Mouse (Mus musculus) spleen, adult 12 weeks (tissue): ENCODE results near the gene Slc25a48.

Experiments used
- DNase-seq: peaks from one replicate; pipeline ENCODE4 v3.0.0; 2022; ENCODE audit warnings: low spot score

The Slc25a48 gene

DNA sequence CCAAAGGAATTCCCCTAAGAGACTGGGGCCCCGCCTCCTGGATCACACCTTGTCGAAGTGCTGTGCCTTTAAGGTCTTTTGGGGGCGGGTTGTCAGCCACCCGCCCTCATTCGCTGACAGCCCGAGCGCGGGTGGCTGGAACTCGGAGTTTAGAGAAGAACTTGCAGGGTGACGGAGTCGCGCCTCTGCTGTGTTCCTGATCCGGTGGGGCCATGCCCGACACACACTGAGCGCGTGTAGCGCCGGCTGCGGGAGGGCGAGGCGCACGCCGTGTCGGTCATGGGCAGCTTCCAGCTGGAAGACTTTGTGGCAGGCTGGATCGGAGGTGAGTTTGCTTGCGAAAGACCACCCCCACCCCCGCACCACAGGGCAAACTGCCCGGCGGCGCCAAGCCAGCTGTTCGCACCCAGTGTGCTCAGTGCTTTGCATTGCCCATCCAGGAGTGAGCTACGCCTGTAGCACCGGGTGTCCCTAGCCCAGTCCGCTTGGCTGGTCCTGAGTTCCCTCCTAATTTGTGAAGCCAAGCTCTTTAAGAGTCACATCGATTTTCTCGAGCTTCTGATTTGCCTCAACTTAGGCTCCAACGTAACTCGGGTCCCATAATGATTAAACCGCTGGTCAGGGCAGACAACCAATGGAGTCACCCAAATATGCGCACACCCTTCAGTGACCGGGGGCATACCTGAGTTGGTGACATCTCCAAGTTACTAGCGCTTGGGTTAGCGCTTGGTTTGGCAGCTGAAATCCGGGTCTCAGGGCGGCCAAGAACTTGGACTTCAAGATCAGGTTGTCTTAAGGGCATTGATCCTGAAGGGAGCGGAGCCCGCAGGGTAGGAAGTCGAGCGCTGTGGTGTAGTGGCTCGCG is at the start of gene Slc25a48:
Gene Slc25a48 (plus strand): TSS at position 145 of the 865 bp plus-strand sequence.
- DNase-seq, result no peak

DNA sequence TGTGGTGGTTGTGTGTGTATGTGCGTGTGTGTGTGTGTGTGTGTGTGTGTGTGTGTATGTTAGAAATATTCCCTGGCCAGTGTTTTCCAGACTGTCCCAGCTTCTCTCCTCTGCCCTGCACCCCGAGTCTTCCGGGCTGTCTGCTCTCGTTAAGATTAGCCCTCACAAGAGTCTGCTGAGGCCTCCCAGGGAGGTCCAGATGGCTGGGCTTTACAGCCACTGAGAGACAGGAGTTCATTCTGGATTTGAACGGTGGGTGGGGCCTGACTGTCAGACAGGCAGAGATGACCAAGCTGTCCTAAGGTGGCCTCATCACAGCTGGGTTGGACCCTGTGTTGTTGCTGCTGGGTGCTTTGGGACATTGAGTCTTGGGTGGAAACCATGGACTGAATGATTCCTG is 40.6 kb upstream of the Slc25a48 start:
- no peak for DNase-seq

DNA sequence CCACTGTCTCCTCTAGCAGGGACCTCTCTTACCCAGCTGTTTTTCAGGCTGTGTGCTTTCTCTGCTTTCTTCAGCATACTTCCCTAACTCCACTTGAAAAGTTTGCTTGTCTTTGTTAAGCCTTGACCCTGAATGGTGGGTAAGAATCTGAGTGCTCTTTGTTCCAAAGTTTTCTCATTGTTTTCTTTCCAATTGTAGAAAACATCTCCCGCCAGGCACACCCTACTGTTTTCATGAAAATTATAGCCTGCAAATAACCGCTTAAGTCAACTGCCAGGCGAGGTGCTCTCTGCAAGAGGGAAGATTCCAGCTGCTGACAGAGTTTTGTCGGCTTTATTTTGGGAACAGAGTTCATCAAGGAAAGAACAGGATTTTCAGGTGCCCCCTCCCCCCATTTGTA is 37.0 kb upstream of the Slc25a48 start:
- no peak for DNase-seq

DNA sequence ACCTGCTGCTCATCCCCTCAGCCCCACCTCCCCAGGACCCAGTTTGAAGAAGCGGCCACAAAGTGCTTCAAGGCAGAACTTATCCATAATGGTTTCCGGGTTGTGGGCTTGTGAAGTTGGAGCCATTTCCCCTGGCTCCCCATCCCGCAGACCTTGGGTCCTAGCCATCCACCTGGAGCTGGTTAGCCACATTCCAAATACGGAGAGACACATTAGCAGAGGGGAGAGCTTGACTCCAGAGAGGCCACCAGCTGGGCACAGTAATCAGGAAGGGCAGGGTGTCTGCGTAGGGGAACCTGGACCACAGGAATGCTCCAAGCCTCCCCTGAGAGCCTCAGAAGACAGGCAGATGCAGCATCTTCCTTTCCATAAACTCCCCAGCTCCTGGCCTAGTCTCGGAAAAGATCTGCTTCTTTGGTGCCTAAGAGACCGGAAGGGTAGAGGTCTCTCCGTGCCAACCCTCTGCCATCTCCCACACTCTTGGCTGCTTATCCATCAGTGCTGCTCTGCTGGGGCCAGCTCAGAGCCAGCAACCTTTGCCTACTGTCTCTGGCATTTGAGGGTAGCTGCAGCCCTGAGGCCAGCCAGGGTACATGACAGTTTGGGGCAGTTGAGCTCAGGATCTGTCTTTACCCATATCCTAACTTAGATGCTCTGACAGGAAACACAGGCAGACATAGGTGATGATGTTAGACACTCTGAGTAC is 34.6 kb upstream of the Slc25a48 start:
- DNase-seq, result no peak

DNA sequence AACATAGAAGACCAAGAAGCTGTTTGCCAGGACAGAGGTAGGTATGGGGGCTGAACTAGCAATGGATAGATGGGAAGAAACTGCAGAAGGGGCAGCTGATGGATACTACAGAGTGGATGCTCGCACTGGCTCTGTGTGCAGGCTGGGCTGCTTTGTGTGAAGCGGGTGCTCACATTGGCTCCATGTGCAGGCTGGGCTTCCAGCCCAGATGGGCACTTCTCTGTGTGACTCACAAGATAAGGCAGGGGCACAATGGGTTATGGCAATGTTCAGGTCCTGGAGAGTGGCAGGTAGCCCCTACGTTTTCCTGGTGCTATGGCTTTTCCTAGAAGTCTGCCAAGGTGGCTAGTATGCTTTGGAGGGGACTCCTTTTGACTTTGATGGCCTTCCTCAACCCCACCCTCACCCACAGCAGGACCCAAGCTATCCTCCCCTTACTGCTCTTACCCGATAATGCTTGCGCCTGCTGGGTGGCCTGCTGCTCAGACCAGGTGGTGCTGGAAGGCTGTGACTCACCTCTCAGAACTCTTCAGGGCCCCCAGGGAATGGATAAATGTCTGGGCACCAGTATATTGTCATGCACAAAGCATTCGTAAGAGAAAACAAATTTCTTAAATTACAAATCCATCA is 33.5 kb upstream of the Slc25a48 start:
- DNase-seq, result no peak

DNA sequence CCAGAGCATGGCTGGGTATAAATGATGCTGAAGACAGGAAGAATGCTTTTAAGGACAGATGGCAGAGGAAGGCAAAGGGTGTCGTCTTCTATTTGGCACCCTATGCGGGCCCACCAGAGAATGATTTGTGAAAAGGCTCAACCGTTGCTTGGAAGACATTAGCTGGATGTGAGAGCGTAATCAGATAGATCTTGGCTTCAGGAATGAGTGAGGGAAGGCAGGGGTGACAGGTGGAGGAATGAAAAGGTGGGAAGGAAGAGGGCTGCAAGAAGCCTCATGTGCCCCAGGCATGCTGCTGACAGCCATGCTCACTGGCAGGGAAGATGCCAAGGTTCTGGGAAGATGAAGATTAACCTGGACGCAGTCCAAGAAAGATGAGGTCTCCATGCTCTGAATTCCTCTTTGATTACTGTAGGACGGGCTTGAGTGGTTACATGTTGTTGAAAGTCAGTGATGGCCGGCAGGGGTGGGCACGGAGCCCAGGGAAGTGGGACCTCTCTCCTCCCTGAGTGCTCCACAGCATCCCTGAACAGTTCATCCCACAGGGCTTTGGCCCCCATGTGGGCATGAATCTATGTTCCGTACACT is 25.8 kb upstream of the Slc25a48 start:
- no peak for DNase-seq

DNA sequence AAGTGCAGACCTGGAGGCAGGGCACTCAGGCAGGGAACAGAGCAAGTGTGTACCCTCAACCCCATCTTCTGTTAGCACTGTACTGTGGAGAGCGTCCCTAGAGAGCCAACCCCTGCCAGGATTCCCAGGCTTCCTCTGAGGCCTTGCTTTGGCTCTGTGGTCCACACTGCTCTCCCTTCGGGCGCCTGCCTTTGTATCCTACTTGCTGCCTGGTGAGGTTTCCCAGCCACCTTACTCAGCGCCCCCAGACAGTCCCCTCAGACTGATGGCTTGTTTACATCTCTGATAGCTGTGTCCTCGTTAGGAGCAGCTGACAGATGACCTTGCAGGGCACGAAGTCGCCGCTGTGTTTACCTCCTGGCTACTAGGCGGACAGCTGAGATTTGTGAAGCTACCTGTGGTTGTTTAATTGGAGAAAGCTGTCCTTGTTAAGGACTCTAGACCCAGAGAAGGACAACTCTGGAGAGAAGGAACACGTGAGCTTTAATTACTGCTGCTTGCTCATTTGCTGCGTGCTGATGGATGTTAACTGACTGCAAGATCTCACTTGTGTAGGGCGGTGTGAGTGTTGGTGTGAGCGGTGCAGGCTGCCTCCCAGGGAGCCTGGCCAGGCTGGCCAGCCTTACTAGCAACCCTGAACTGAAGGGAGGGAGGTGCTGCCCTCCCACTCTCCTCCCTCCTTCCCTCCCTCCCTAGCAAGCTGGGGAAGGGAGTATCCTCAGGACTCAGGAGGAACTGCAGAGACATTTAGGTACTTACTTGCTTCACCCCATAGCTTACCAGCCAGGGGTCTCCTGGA is 19.3 kb upstream of the Slc25a48 start:
- no peak for DNase-seq

DNA sequence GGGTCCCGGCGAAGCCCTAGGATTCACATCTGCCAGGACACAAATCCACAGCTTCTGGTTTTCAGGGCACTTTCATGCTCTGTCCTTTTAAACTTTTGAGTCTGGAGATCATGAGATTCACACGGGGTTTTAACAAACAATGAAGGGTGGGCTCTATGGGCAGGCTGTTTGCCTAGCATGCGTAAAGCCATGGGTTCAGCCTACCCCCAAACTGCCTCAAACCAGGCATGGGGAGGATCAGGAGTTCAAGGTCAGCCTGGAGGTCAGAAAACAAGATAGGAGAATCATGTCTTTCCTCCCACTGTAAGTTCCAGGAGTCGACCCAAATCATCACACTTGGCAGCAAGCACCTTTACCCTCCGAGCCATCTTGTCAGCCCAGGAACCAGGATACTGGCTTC is 18.6 kb upstream of the Slc25a48 start:
- DNase-seq, result no peak

DNA sequence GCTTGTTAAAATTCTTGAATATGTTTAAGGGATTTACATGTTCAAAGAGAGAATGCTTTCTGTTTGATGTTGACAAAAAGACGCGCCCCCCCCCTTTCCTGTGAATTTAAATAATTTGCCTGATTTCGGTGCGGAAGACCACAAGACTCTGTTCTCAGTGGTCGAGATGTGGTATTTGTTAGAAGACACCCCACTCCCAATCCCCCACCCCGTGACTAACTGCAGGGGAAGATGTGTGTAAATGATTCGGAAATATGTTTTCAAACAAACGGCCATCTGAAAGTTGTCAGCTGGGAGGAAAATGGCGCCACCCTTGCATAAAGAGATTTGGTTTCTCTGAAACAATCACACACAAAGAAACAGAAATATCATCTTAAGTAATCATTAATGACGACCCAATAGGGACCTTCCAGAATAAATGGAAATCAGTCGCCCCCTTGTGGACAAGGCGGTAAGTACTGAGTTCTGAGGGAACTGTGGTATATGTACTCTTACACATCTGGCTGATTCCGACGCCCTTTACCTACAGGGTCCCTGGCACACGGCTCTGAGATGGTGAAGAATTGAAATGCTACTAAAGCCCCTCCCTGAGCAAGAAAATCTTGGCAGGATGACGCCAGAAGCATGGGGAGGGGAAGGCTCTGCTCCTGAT is 16.0 kb upstream of the Slc25a48 start:
- no peak for DNase-seq

DNA sequence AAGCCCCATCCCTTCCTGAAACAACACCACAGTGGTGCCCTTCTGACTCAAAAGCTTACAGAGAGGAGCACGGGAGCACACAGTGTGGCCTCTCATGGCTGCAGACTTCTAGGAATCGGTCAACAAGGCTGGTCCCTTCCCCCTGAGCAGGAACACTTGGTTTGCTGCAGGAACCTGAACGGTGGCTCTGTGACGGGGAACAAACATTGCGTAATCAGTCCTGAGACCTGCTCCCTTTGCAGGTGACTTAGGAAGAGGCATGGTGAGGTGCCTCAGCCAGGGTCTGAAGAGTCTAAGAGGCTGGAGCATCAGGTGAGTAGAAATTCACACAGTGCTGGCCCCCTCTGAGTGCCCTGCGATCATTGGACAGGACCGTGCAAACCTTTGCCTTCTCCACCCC is 12.2 kb upstream of the Slc25a48 start:
- DNase-seq, result no peak

DNA sequence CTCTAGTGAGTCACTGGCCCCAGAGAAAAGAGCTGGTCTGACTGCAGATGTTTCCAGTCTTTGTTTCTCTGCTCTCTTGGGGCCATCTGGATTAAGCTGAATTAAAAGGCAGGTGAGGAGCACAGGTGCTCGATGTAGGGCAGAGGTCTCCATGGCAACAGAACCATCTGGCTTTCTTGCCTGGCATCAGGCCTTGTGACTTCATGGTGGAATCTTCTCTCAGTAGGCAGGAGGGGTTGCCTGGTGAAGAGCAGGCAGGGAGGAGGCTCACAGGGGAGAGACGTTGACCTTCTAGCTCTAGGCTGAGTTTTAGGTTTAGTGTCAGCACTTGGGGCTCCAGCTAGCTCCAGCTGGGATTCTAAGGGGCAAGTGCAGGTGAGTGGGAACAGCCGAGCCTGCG is 11.8 kb upstream of the Slc25a48 start, which contains the start of gene Gm3045:
Gene Gm3045 (plus strand): TSS at position 230 of the 400 bp plus-strand sequence.
- DNase-seq, result no peak

DNA sequence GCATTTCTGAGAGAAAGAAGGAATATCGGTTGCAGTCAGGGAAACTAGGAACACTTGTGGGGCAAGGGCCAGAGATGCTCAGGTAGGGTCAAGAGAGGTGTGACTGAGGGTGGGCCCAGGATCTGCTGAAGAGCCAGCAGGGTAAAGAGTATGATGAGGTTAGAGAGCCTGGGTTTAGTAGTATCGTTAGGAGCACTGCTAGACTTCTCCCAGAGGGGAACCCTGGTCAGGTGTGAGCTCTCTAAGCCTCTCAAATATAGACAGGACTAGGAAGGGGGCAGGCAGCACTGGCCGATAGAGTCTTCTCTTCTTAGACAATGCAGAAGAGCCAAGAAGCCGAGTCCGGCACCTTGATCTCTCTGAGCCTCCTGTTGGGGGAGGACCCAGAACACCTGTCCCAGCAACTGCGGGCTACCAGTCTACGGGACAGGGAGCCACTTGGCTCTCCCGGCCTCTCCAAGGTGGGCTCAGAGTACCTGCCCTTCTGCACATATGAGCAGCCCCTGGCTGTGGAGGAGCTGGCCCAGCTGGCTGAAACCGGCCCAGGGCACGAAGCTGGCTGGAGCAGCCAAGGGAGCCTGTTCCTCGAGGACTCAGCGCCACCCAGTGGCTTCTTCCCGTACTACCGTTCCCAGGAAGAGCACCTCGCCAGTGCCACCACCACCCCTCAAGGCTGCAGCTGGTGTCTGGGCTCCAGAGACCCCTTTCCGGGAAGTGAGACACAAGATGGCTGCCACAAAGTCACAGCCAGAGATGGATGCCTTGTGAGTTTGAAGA is 9.2 kb upstream of the Slc25a48 start:
- DNase-seq, result no peak

DNA sequence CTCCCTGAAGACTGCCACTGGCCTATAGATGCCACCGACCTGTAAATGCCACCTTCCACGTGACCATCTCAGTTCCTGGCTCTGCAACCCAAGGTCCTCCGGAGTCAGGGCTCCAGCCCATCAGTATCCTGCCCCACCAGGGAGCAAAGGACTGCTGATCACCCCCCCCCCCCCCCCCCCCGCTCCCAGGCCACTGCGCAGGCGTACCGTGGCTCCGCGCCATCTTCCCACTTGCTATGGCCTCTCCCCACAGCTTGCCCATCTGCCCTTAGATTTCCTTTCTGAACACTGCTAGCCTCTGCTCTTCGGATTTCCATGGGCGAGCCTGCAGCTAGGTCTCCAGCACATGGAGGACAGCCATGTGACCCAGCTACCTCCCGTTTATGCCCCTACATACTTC is 5.7 kb upstream of the Slc25a48 start:
- DNase-seq, result no peak

DNA sequence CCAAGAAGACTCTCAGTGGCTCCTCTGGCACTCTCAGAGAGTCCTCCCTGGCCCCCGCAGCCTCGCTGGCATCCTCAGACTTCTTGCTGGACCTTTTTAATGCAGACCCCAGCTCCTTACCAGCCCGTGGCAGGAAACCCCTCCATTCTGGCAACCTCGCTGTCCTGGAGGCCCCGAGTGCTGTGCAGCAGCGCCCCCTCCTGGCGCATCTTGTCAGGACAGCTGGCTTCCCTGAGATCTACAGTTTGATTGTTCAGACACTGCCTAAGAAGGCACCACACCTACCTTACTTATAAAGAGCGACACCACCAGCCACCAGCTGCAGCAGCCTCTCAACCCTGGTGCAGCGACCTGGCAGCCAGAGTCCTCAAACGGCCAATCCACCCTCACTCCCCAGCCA is 4.7 kb upstream of the Slc25a48 start:
- no peak for DNase-seq

DNA sequence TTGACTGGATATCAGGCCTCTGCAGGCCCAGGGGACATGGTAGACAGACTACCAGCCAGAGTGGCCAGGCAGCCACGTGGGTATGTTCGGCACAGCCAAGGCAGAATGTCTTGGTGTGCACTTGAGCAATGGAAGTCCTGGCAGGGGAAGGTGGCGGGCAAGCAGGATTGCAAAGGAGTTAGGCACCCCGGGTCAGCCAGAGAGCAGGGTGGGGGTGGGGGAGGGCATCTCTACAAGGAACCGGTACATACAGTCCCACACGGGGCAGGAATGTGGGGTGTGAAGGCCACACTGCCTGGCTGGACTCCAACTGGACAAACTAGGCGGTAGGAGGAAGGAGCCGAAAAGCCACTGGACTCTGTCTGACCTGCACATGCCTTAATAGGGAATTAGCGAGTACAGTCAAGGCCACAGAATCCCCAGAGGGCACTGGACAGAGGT is 3.8 kb upstream of the Slc25a48 start:
- no peak for DNase-seq

DNA sequence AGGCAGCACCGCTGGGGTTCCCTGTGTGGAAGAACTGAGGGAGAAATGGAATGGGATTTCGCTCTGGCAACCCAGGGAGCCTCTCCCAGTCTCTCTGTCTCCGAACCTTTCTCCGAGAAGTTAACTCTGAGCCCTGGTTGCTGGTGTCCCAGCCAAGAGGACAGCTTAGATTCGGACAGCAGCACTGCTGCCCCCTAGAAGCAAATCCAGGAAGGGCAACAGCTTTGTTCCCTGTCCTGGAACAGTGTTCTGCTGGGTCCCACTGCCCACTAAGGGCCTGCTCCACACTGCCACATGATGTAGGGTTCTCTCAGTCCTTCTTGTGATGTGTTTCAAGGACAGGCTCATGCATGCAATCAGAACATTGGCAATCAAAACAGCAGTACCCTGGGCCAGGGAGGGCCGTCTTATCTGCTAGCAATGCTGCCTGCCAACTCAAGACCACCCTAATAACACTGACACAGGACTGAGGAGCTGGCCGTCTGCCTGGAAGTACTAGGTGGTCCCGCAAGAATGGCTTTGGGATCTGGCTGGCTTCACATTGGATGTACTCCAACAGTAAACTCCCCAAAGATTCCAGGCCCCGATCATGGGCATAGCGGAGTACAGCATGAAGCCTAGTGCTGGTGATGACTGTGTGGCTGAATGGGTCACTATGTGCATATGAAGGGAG is 2.4 kb upstream of the Slc25a48 start:
- DNase-seq, result no peak

DNA sequence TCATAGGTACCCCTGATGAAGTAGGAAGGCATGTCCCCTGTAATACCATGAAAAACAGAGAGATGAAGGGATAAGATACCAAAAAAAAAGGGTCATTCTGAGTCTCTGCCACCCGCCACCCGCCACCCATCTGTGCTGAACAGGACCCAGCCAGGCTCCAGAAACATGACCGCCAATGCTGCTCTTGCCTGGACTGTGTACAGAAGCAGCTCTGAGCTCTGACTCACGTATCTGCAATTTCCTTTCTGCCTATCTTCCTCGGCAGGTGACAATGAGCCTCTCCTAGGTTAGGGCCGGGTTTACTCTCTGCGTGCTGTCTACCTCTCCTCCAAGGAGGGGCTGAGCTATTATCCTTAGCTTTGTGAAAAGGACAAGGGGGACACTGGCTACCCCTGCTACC is 5.3 kb downstream of the Slc25a48 start:
- no peak for DNase-seq

DNA sequence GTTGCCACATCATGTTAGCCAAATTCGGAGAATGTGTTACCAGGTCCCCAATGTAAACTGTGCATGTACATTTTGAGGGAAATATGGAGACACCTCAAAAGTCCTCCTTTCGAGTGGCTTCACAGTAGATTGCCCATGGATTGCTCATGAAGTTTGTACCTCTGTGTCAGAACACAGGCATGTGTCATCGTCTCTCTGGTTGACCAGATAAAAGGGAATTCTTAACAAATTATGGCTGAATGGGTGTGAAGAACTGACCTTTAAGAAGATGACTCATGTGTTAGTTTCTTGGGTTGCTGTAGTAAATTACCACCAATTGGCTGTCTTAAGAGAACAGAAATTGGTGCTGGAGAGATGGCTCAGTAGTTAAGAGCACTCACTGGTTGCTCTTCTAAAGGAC is 6.0 kb downstream of the Slc25a48 start:
- DNase-seq, result no peak

DNA sequence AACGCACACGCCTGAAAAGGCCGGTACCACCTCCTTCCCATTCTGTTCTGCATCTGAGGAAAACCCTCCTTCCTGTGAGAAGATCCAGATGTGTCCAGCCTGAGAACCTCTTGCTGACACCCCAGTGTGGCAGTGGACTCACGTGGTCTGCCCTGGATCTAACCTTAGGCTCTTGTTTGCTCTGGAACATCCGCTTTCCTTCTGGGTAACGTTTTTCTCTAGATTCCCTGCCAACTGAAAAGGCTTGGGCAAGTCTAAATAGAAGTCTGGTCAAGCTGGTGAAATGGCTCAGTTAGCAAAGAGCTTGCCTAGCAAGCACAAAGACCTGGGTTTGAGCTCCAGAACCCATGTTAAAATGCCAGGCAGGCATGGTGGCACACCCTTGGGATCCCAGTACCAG is 6.8 kb downstream of the Slc25a48 start:
- DNase-seq, result no peak
